Mouse (Mus musculus) kidney, embryonic 16.5 days (tissue): Measurements from ENCODE around the gene Tuba8. TPM values are rescaled to one million over a fixed set of nuclear protein-coding genes. Genes with fewer than 3 reads are reported as not detected.
A peak's percentile ranks its signal among the peaks of the same experiment; 100 is the strongest.

Source experiments
- ATAC-seq: fragments of 200-750 bp; cut with Nextera tagmentation; 2 replicates; pipeline ENCODE4 v1.8.0; 2017; ENCODE audit warnings: moderate TSS enrichment; ENCODE audit not compliant: low FRiP score, low TSS enrichment
- H3K27ac ChIP-seq: fragments of 300-500 bp; sonication (generic); 2 replicates; pipeline ENCODE4 v1.5.1; 2014; ENCODE audit warnings: low read length
- H3K27me3 ChIP-seq: fragments of 300-500 bp; sonication (generic); 2 replicates; pipeline ENCODE4 v1.6.1; 2014; ENCODE audit warnings: low read length, control low read depth, mixed read lengths; ENCODE audit not compliant: insufficient read depth
- H3K36me3 ChIP-seq: fragments of 300-500 bp; sonication (generic); 2 replicates; pipeline ENCODE4 v1.6.1; 2014; ENCODE audit warnings: low read length, control low read depth, mixed read lengths; ENCODE audit not compliant: insufficient read depth
- H3K4me1 ChIP-seq: fragments of 300-500 bp; sonication (generic); 2 replicates; pipeline ENCODE4 v1.6.1; 2014; ENCODE audit warnings: low read length, control low read depth, mixed read lengths; ENCODE audit not compliant: insufficient read depth
- H3K4me2 ChIP-seq: fragments of 300-500 bp; sonication (generic); replicated peaks from 2 replicates; pipeline ENCODE4 v1.6.1; 2014; ENCODE audit warnings: low read depth, low read length
- H3K4me3 ChIP-seq: fragments of 300-500 bp; sonication (generic); 2 replicates; pipeline ENCODE4 v1.5.1; 2014; ENCODE audit warnings: mild to moderate bottlenecking, low read length
- H3K9ac ChIP-seq: fragments of 300-500 bp; sonication (generic); replicated peaks from 2 replicates; pipeline ENCODE4 v1.6.1; 2014; ENCODE audit warnings: low read length
- H3K9me3 ChIP-seq: fragments of 300-500 bp; sonication (generic); 2 replicates; pipeline ENCODE4 v1.6.1; 2016; ENCODE audit warnings: low read length, control low read depth
- WGBS: fragments of 180-500 bp; shearing (Covaris S2); extraction: QIAGEN DNeasy Blood & Tissue Kit; methylation state at CpG from one replicate; pipeline ENCODE4 v1.1.7; 2014; 5-methylcytosine and 5-hydroxymethylcytosine counted together
- polyA plus RNA-seq: library from polyadenylated mRNA; unstranded; fragments of >200 nt; fragmentation: Nextera tagmentation; extraction: Ambion mirVana; gene quantifications from 2 replicates; pipeline ENCODE4 v1.2.1, GENCODE M21; 2015

The Tuba8 gene
- 0.27 and 0.75 TPM in 2 replicates for polyA plus RNA-seq

- Histone ChIP-seq H3K27me3 (peaks cover 30% of the 10 kb centered on the region), H3K9ac (peak within 1 kb of the TSS; percentile 56), H3K4me3 (peak within 1 kb of the TSS; percentile 54), H3K9me3 (no peaks in the 10 kb centered on the region), H3K4me1 (peaks cover 16% of the 10 kb centered on the region), H3K27ac (no peak within 1 kb of the TSS), H3K36me3 (no peaks in the 10 kb centered on the region), H3K4me2 (peak within 1 kb of the TSS; percentile 87)
- ATAC-seq: peak; percentile 81
- WGBS: 4% methylated on average over 30 of the region's 30 CpGs
Measured at GRCm38 (mm10) chr6:121210149-121210925, at the start of gene Tuba8. Tuba8 (plus strand) TSS chr6:121210696.

DNA sequence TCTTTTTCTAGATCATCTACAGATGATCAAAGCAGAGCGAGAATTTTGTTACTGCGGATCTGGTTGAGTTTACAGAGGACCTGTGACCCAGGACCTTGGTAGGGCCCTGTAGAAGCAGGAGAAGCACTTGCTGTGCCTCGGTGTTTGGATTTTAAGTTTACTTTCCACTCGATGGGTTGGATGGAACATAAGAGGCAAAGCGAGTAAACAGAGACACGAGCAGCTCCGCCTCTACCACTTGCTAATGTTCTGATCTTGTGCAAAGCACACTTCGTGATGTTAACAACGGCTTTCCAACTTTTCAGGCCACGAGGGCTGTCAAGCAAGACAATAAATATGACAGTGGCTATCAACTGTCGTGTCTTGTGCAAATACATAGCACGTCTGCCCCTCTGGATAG lies 47.9 kb upstream of the Tuba8 start:
- Histone ChIP-seq H3K4me1 (peaks cover 15% of the 10 kb centered on the region), H3K9me3 (no peaks in the 10 kb centered on the region), H3K4me2 (no peak overlapping the region), H3K9ac (no peak overlapping the region), H3K36me3 (no peaks in the 10 kb centered on the region), H3K27me3 (no peaks in the 10 kb centered on the region), H3K4me3 (no peak overlapping the region), H3K27ac (no peak overlapping the region)
- ATAC-seq: no peak
- WGBS: 82% methylated on average over 12 of the region's 12 CpGs

GRCm38 (mm10) chr6:121166098-121166552 lies 44.4 kb upstream of the Tuba8 start:
- 30% methylated on average over 10 of the region's 10 CpGs for WGBS
- H3K27me3 ChIP-seq: no peaks in the 10 kb centered on the region
- no peak overlapping the region for H3K4me3 ChIP-seq
- no peaks in the 10 kb centered on the region for H3K36me3 ChIP-seq
- H3K4me1 ChIP-seq: peaks cover 20% of the 10 kb centered on the region
- H3K27ac ChIP-seq: peak overlapping the region; percentile 54
- H3K9me3 ChIP-seq: no peaks in the 10 kb centered on the region
- ATAC-seq: peak; percentile 97
- H3K4me2 ChIP-seq: no peak overlapping the region
- H3K9ac ChIP-seq: no peak overlapping the region

DNA sequence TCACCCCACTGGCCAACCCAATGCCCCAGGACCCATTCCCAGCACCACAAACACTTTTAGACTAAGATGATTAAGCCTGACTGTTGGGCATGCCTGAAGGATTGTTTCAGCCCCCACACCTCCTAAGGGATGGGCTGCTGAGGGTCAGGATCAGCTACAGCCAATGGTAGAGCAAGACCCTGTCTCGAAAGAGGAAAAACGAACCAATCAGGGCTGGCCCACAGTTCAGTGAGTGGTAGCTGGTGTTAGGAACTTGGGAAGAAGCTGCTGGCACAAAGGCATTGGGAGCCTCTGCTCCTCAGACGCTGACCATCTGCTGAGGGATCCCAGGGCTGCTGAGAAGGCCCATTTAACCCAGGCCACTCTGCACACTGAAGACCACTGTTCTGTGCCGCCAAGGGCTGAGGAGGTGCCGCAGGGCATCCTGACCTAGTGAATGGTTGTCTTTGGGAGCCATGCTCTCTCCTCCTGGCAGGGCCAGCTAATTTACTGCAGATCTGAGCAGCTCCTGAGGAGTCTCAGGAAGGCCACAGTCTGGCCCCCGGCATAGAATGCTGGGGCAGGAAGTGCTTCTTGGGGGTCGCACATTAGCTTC lies 43.0 kb upstream of the Tuba8 start:
- Histone ChIP-seq H3K27me3 (no peaks in the 10 kb centered on the region), H3K9me3 (no peaks in the 10 kb centered on the region), H3K36me3 (no peaks in the 10 kb centered on the region), H3K4me2 (no peak overlapping the region), H3K4me3 (no peak overlapping the region), H3K9ac (no peak overlapping the region), H3K4me1 (peaks cover 20% of the 10 kb centered on the region), H3K27ac (no peak overlapping the region)
- WGBS: 68% methylated on average over 7 of the region's 7 CpGs
- no peak for ATAC-seq

GRCm38 (mm10) chr6:121171102-121171501 lies 39.4 kb upstream of the Tuba8 start:
- Histone ChIP-seq H3K36me3 (no peaks in the 10 kb centered on the region), H3K4me1 (peaks cover 17% of the 10 kb centered on the region), H3K9me3 (no peaks in the 10 kb centered on the region), H3K9ac (no peak overlapping the region), H3K4me2 (no peak overlapping the region), H3K27ac (no peak overlapping the region), H3K27me3 (no peaks in the 10 kb centered on the region), H3K4me3 (no peak overlapping the region)
- no peak for ATAC-seq
- WGBS: 74% methylated on average over 6 of the region's 6 CpGs

GRCm38 (mm10) chr6:121173471-121173870 lies 37.0 kb upstream of the Tuba8 start:
- H3K4me2 ChIP-seq: no peak overlapping the region
- no peak overlapping the region for H3K4me3 ChIP-seq
- no peak overlapping the region for H3K27ac ChIP-seq
- peaks cover 7% of the 10 kb centered on the region; the same call in 1 of the 2 replicates for H3K4me1 ChIP-seq
- no peak for ATAC-seq
- WGBS: 15% methylated on average over 5 of the region's 5 CpGs
- no peak overlapping the region; the same call in 1 of the 2 replicates for H3K9ac ChIP-seq
- H3K9me3 ChIP-seq: no peaks in the 10 kb centered on the region
- H3K27me3 ChIP-seq: no peaks in the 10 kb centered on the region
- no peaks in the 10 kb centered on the region for H3K36me3 ChIP-seq

DNA sequence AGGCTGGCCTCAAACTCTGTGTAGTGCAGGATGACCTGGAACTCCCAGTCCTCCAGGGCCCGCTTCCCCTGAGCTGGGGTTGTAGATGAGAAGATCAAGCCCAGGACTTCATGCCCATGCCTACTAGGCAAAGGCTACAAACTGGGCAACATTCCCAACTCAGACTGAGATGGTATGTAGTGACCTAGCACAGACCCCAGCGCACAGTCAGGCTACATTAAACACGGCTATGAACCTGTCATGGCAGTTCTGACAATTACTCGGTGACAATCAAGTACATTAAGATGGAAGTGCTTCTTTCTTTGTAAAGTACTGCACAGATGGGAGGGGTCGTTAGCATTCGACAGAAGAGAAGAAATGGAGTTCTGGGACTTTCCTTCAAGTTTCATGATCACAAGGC lies 35.7 kb upstream of the Tuba8 start:
- no peaks in the 10 kb centered on the region for H3K36me3 ChIP-seq
- no peak overlapping the region for H3K9ac ChIP-seq
- H3K27ac ChIP-seq: no peak overlapping the region
- ATAC-seq: no peak
- 93% methylated on average over 6 of the region's 6 CpGs for WGBS
- H3K4me2 ChIP-seq: no peak overlapping the region
- H3K4me3 ChIP-seq: no peak overlapping the region
- H3K9me3 ChIP-seq: no peaks in the 10 kb centered on the region
- H3K4me1 ChIP-seq: 0 out of 2 replicates have a peak, but pooled peaks cover 7% of the 10 kb centered on the region
- no peaks in the 10 kb centered on the region for H3K27me3 ChIP-seq

GRCm38 (mm10) chr6:121176011-121176730 lies 34.3 kb upstream of the Tuba8 start:
- Histone ChIP-seq H3K36me3 (no peaks in the 10 kb centered on the region), H3K27me3 (no peaks in the 10 kb centered on the region), H3K4me2 (no peak overlapping the region), H3K9ac (no peak overlapping the region), H3K4me1 (0 out of 2 replicates have a peak, but pooled peaks cover 7% of the 10 kb centered on the region), H3K9me3 (no peaks in the 10 kb centered on the region), H3K27ac (no peak overlapping the region), H3K4me3 (no peak overlapping the region)
- ATAC-seq: no peak
- WGBS: 48% methylated on average over 14 of the region's 14 CpGs

GRCm38 (mm10) chr6:121176731-121177098 lies 33.8 kb upstream of the Tuba8 start:
- Histone ChIP-seq H3K4me2 (no peak overlapping the region), H3K9ac (no peak overlapping the region), H3K4me3 (no peak overlapping the region), H3K9me3 (no peaks in the 10 kb centered on the region), H3K36me3 (no peaks in the 10 kb centered on the region), H3K27ac (no peak overlapping the region), H3K4me1 (0 out of 2 replicates have a peak, but pooled peaks cover 7% of the 10 kb centered on the region), H3K27me3 (no peaks in the 10 kb centered on the region)
- WGBS: 67% methylated on average over 4 of the region's 4 CpGs
- ATAC-seq: no peak
